In the genomic region with DNA sequence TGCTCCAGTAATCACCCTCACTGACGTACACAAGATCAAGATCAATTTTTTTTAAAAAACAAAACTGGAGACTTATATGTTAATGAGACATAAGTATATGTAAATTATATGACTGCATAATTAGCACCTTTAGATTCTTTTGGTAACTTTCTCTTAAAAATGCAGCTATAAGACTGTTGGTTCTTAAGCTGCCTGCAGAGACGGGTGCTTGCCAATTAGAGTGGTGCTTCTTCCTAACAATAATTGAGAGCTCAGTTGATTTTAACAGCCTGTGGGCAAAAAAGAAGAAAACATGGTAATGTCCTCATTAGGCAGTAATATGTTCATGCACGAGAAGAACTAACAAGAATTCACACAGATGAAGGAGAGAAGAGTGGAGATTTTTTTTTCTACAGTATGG, we compare ENCODE assay signal across 21 mouse cellular contexts.
DNase-seq lines count a peak whose midpoint lies in the region; ATAC-seq and TF ChIP-seq lines count a peak whose summit lies in the region.
"Had no signal": no experiment of that assay in that cellular context is flagged by ENCODE, and none has a peak within 500 bp of the region (broad histone marks: within the 10 kb centered on the region; RNA-seq: fewer than 3 reads in every experiment).

No protein-coding gene starts in this region.

- H3K36me3 ChIP-seq in forebrain, embryonic 15.5 days: no peaks in the 10 kb centered on the region
- no peaks in the 10 kb centered on the region for H3K36me3 ChIP-seq in forebrain, embryonic 12.5 days (replicated peaks)
- H3K36me3 ChIP-seq in midbrain, embryonic 15.5 days (replicated peaks): no peaks in the 10 kb centered on the region
- no peaks in the 10 kb centered on the region for H3K36me3 ChIP-seq in midbrain, embryonic 10.5 days
- H3K36me3 ChIP-seq in forebrain, embryonic 16.5 days (ENCODE audit: control insufficient read depth, insufficient read depth): no peaks in the 10 kb centered on the region
- H3K36me3 ChIP-seq: hindbrain, embryonic 12.5 days; hindbrain, embryonic 15.5 days had no signal

- no peak overlapping the region for H3K4me3 ChIP-seq in forebrain, embryonic 15.5 days
- H3K4me3 ChIP-seq in forebrain, embryonic 12.5 days (replicated peaks): no peak overlapping the region
- H3K4me3 ChIP-seq in midbrain, embryonic 15.5 days: no peak overlapping the region
- H3K4me3 ChIP-seq in midbrain, embryonic 10.5 days: no peak overlapping the region
- no peak overlapping the region for H3K4me3 ChIP-seq in forebrain, embryonic 16.5 days (replicated peaks; ENCODE audit: low read length)
- H3K4me3 ChIP-seq: gastrocnemius, adult 2 months; hindbrain, embryonic 12.5 days; hindbrain, embryonic 15.5 days had no signal

- TF ChIP-seq POLR2A in brain, embryonic 14.5 days (IDR thresholded peaks at IDR 0.05; ENCODE audit: borderline replicate concordance, extremely low read depth, insufficient read depth, insufficient read length, poor library complexity, severe bottlenecking): no peak

- H3K9me3 ChIP-seq in forebrain, embryonic 15.5 days: no peaks in the 10 kb centered on the region
- H3K9me3 ChIP-seq in forebrain, embryonic 12.5 days: no peaks in the 10 kb centered on the region
- no peaks in the 10 kb centered on the region for H3K9me3 ChIP-seq in midbrain, embryonic 15.5 days
- no peaks in the 10 kb centered on the region for H3K9me3 ChIP-seq in midbrain, embryonic 10.5 days (replicated peaks)
- H3K9me3 ChIP-seq in forebrain, embryonic 16.5 days (ENCODE audit: control insufficient read depth, low read length): no peaks in the 10 kb centered on the region
- H3K9me3 ChIP-seq: hindbrain, embryonic 12.5 days; hindbrain, embryonic 15.5 days had no signal

- no peak for DNase-seq in midbrain, embryonic 10.5 days (ENCODE audit: low spot score)
- peak; percentile 76 for DNase-seq in brain, embryonic 14.5 days (ENCODE audit: low read depth)
- DNase-seq in ovary, postnatal 10 days (ENCODE audit: low spot score): no peak
- DNase-seq in adrenal gland, adult 18-20 months (ENCODE audit: low spot score in 2 of 2): no peak
- DNase-seq: adrenal gland, postnatal 10 days; cerebellum, adult 18-20 months; cerebellum, adult 9-10 months; cerebellum, postnatal 14 days; gastrocnemius, adult 2 months; gastrocnemius, postnatal 14 days; heart, adult 11 months had no signal

- H3K9ac ChIP-seq in forebrain, embryonic 15.5 days (replicated peaks): no peak overlapping the region
- no peak overlapping the region for H3K9ac ChIP-seq in forebrain, embryonic 12.5 days
- no peak overlapping the region for H3K9ac ChIP-seq in midbrain, embryonic 15.5 days
- no peak overlapping the region for H3K9ac ChIP-seq in forebrain, embryonic 16.5 days (replicated peaks; ENCODE audit: low read depth, low read length)
- H3K9ac ChIP-seq: hindbrain, embryonic 12.5 days; hindbrain, embryonic 15.5 days had no signal

- H3K27me3 ChIP-seq in forebrain, embryonic 15.5 days: no peaks in the 10 kb centered on the region
- H3K27me3 ChIP-seq in forebrain, embryonic 12.5 days: no peaks in the 10 kb centered on the region
- H3K27me3 ChIP-seq in midbrain, embryonic 15.5 days (replicated peaks): no peaks in the 10 kb centered on the region
- no peaks in the 10 kb centered on the region for H3K27me3 ChIP-seq in midbrain, embryonic 10.5 days (ENCODE audit: low read depth, poor library complexity, severe bottlenecking)
- no peaks in the 10 kb centered on the region for H3K27me3 ChIP-seq in forebrain, embryonic 16.5 days (replicated peaks; ENCODE audit: control insufficient read depth, insufficient read depth, low read length)
- H3K27me3 ChIP-seq: hindbrain, embryonic 12.5 days; hindbrain, embryonic 15.5 days had no signal

- peak overlapping the region; percentile 9 for H3K27ac ChIP-seq in forebrain, embryonic 15.5 days (replicated peaks)
- no peak overlapping the region for H3K27ac ChIP-seq in forebrain, embryonic 12.5 days
- H3K27ac ChIP-seq in midbrain, embryonic 15.5 days: no peak overlapping the region
- no peak overlapping the region for H3K27ac ChIP-seq in midbrain, embryonic 10.5 days (replicated peaks)
- H3K27ac ChIP-seq in forebrain, embryonic 16.5 days (ENCODE audit: low read length): no peak overlapping the region
- H3K27ac ChIP-seq: gastrocnemius, adult 2 months; hindbrain, embryonic 12.5 days; hindbrain, embryonic 15.5 days had no signal

- no peak overlapping the region for H3K4me2 ChIP-seq in forebrain, embryonic 15.5 days (replicated peaks)
- no peak overlapping the region for H3K4me2 ChIP-seq in forebrain, embryonic 12.5 days
- no peak overlapping the region for H3K4me2 ChIP-seq in midbrain, embryonic 15.5 days
- H3K4me2 ChIP-seq in forebrain, embryonic 16.5 days (ENCODE audit: low read length): no peak overlapping the region
- H3K4me2 ChIP-seq: heart, embryonic 11.5 days; hindbrain, embryonic 12.5 days; hindbrain, embryonic 15.5 days had no signal

- no peak for TF ChIP-seq CTCF in brain, embryonic 14.5 days (IDR thresholded peaks at IDR 0.05; ENCODE audit: borderline replicate concordance, extremely low read depth, insufficient read depth, insufficient read length)

- peaks cover 5% of the 10 kb centered on the region; the same call in 1 of the 2 replicates for H3K4me1 ChIP-seq in forebrain, embryonic 15.5 days
- peaks cover 6% of the 10 kb centered on the region; the same call in 1 of the 2 replicates for H3K4me1 ChIP-seq in forebrain, embryonic 12.5 days
- 0 out of 2 replicates have a peak, but pooled peaks cover 3% of the 10 kb centered on the region for H3K4me1 ChIP-seq in midbrain, embryonic 15.5 days
- peaks cover 9% of the 10 kb centered on the region for H3K4me1 ChIP-seq in midbrain, embryonic 10.5 days
- peaks cover 5% of the 10 kb centered on the region for H3K4me1 ChIP-seq in forebrain, embryonic 16.5 days (replicated peaks; ENCODE audit: control insufficient read depth, insufficient read depth, low read length)
- H3K4me1 ChIP-seq: hindbrain, embryonic 12.5 days; hindbrain, embryonic 15.5 days had no signal

- WGBS in forebrain, embryonic 15.5 days: 20% methylated on average over 3 of the region's 3 CpGs
- 38% methylated on average over 3 of the region's 3 CpGs for WGBS in forebrain, embryonic 12.5 days
- WGBS in midbrain, embryonic 15.5 days: 44% methylated on average over 3 of the region's 3 CpGs
- WGBS in midbrain, embryonic 10.5 days: 79% methylated on average over 3 of the region's 3 CpGs
- 22% methylated on average over 3 of the region's 3 CpGs for WGBS in forebrain, embryonic 16.5 days

- ATAC-seq in forebrain, embryonic 15.5 days (replicated peaks): peak; percentile 75
- ATAC-seq in forebrain, embryonic 12.5 days (ENCODE audit: low FRiP score): no peak
- ATAC-seq in midbrain, embryonic 15.5 days (replicated peaks): peak; percentile 30; the same call in 1 of the 2 replicates
- peak; percentile 76 for ATAC-seq in forebrain, embryonic 16.5 days
- ATAC-seq: activated CD4-positive, CD25-positive, alpha-beta regulatory T cell, adult 4 months; CD4-positive, CD25-positive, alpha-beta regulatory T cell, adult 4 months; intestine, postnatal 0 days had no signal
